Mouse (Mus musculus): ENCODE measurements around the gene Gm15737.

DNA sequence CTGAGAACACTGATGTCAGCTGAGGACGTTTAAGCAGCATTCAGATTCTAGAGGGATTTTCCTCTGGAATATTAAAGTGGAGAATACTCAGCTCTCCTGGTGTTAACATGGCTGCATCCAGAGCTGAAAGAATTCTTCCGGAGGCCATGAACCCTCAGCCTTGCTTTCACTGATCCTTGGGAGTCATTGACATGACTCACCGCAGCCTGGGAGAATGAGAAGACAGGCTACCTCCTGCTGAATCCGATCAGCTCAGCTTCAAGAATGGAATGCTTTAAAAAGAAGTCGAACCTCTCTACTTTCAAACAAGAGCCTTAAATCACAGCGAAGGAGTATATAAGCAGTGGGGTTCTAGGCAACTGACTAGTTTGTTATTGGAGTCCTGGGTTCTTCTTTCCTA is 47.2 kb upstream of the Gm15737 start:
- TF ChIP-seq POLR2A (IDR thresholded peaks at IDR 0.05; ENCODE audit: borderline replicate concordance, extremely low read depth, insufficient read depth, insufficient read length, poor library complexity, severe bottlenecking) (no peak), CTCF (IDR thresholded peaks at IDR 0.05; ENCODE audit: borderline replicate concordance, extremely low read depth, insufficient read depth, insufficient read length) (no peak)
